Mouse (Mus musculus) liver, embryonic 13.5 days (tissue): ENCODE measurements around the gene Bcl2l11. TPM values are rescaled to one million over a fixed set of nuclear protein-coding genes. Genes with fewer than 3 reads are reported as not detected.

ENCODE experiments used
- ATAC-seq: fragments of 200-750 bp; cut with Nextera tagmentation; 2 replicates; pipeline ENCODE4 v1.8.0; 2017; ENCODE audit warnings: low read depth, mild to moderate bottlenecking, moderate number of reproducible peaks, moderate library complexity
- DNase-seq: peaks from one replicate; pipeline ENCODE4 v3.0.0; 2022
- H3K27ac ChIP-seq: fragments of 300-500 bp; sonication (generic); 2 replicates; pipeline ENCODE4 v1.5.1; 2015; ENCODE audit warnings: moderate library complexity, mild to moderate bottlenecking, inconsistent platforms
- H3K27me3 ChIP-seq: fragments of 300-500 bp; sonication (generic); 2 replicates; pipeline ENCODE4 v1.6.1; 2015; ENCODE audit warnings: mild to moderate bottlenecking, inconsistent platforms
- H3K36me3 ChIP-seq: fragments of 300-500 bp; sonication (generic); 2 replicates; pipeline ENCODE4 v1.6.1; 2015; ENCODE audit warnings: mild to moderate bottlenecking, inconsistent platforms
- H3K4me1 ChIP-seq: fragments of 300-500 bp; sonication (generic); replicated peaks from 2 replicates; pipeline ENCODE4 v1.6.1; 2015; ENCODE audit warnings: inconsistent platforms
- H3K4me2 ChIP-seq: fragments of 300-500 bp; sonication (generic); 2 replicates; pipeline ENCODE4 v1.6.1; 2015; ENCODE audit warnings: inconsistent platforms, mild to moderate bottlenecking, moderate library complexity
- H3K4me3 ChIP-seq: fragments of 300-500 bp; sonication (generic); replicated peaks from 2 replicates; pipeline ENCODE4 v1.5.1; 2015; ENCODE audit warnings: mild to moderate bottlenecking, inconsistent platforms
- H3K9ac ChIP-seq: fragments of 300-500 bp; sonication (generic); 2 replicates; pipeline ENCODE4 v1.6.1; 2015; ENCODE audit warnings: mild to moderate bottlenecking, inconsistent platforms
- H3K9me3 ChIP-seq: fragments of 300-500 bp; sonication (generic); replicated peaks from 2 replicates; pipeline ENCODE4 v1.6.1; 2016; ENCODE audit warnings: inconsistent platforms
- WGBS: fragments of 180-500 bp; shearing (Covaris S2); methylation state at CpG from one replicate; pipeline ENCODE4 v1.1.7; 2015; ENCODE audit not compliant: insufficient replicate concordance; 5-methylcytosine and 5-hydroxymethylcytosine counted together
- polyA plus RNA-seq: library from polyadenylated mRNA; unstranded; fragments of >200 nt; fragmentation: Nextera tagmentation; extraction: Ambion mirVana; gene quantifications from 2 replicates; pipeline ENCODE4 v1.2.1, GENCODE M21; 2015

Gene Bcl2l11
- polyA plus RNA-seq, 1 experiment from 2014 or later: 5.1 TPM

DNA sequence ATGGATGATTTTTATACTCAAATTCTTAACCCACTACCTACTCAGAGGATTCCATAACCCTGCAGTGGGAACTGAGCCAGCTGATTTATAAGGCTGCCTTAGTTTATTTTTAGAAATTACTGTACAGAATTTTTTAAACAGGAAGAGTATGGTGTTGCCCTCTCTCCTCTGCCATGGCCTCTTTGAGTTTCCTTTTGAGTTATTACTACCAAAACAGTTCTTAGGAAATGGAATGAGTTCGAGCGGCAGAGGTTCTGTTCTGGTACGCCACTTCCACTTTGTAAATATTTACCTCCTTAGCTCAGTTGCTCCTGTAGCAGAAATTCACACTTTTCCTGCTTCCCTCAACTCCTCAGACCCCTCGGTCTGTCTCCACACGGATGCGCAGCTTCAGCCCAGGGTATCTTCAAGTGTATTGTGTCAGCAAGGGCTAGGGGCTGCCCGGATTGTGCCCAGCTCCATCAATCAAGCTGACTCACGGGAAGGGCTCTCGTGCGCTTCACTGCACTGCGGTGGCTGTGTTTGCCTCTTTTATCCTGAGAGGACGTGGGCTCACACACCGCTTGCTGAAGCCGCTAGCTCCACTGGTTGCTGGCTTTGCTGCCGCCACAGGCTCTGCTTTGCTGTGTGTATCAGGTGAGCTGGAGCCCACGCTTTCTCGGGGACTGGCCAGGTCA lies 33.0 kb downstream of the Bcl2l11 start:
- 74% methylated on average over 17 of the region's 17 CpGs for WGBS
- H3K36me3 ChIP-seq: peaks cover 30% of the 10 kb centered on the region
- no peak overlapping the region for H3K9ac ChIP-seq
- no peaks in the 10 kb centered on the region for H3K9me3 ChIP-seq
- no peak overlapping the region for H3K27ac ChIP-seq
- DNase-seq (no peak), ATAC-seq (no peak)
- H3K4me1 ChIP-seq: peaks cover 57% of the 10 kb centered on the region
- no peak overlapping the region for H3K4me2 ChIP-seq
- H3K27me3 ChIP-seq: no peaks in the 10 kb centered on the region
- H3K4me3 ChIP-seq: no peak overlapping the region

GRCm38 (mm10) chr2:128159619-128160125 lies 33.8 kb downstream of the Bcl2l11 start:
- ATAC-seq: no peak
- no peak for DNase-seq
- peaks cover 28% of the 10 kb centered on the region for H3K36me3 ChIP-seq
- 63% methylated on average over 7 of the region's 7 CpGs for WGBS
- H3K4me2 ChIP-seq: no peak overlapping the region
- no peaks in the 10 kb centered on the region for H3K9me3 ChIP-seq
- H3K27me3 ChIP-seq: no peaks in the 10 kb centered on the region
- no peak overlapping the region for H3K9ac ChIP-seq
- H3K27ac ChIP-seq: no peak overlapping the region
- H3K4me1 ChIP-seq: peaks cover 49% of the 10 kb centered on the region
- no peak overlapping the region for H3K4me3 ChIP-seq

DNA sequence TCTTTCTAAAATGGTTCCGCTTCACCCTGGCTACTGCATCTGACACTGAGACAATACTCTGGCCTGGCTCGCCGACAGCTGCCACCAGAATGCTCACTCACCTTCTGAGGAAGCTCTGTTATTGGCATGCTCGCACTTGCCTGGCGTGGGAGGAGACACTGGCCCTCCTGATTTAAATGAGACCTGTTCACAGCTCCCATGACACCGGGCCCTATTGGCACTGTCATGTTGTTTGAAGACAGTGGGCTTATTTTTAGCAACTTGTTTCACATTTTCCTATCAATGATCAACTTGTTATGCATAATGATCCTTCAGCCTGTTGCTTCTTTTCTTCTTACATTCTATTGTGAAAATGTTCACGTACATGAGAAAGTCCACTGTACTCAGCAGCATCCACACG lies 37.3 kb downstream of the Bcl2l11 start:
- Histone ChIP-seq H3K27me3 (no peaks in the 10 kb centered on the region), H3K36me3 (peaks cover 22% of the 10 kb centered on the region), H3K4me1 (peaks cover 38% of the 10 kb centered on the region), H3K4me3 (no peak overlapping the region), H3K27ac (no peak overlapping the region), H3K4me2 (no peak overlapping the region), H3K9me3 (no peaks in the 10 kb centered on the region), H3K9ac (no peak overlapping the region)
- no peak for DNase-seq
- 75% methylated on average over 8 of the region's 8 CpGs for WGBS
- no peak for ATAC-seq

- Histone ChIP-seq H3K36me3 (0 out of 2 replicates have a peak, but pooled peaks cover 2% of the 10 kb centered on the region), H3K9ac (no peak overlapping the region), H3K4me3 (no peak overlapping the region), H3K27me3 (no peaks in the 10 kb centered on the region), H3K4me2 (peak overlapping the region; percentile 13; the same call in 1 of the 2 replicates), H3K27ac (peak overlapping the region; percentile 73), H3K9me3 (no peaks in the 10 kb centered on the region), H3K4me1 (peaks cover 39% of the 10 kb centered on the region)
- DNase-seq (peak; percentile 63), ATAC-seq (peak; percentile 90)
- 46% methylated on average over 13 of the region's 13 CpGs for WGBS
Observed at GRCm38 (mm10) chr2:128166623-128167423, 41.0 kb downstream of the Bcl2l11 start.

GRCm38 (mm10) chr2:128167930-128168329 lies 42.1 kb downstream of the Bcl2l11 start:
- 82% methylated on average over 12 of the region's 12 CpGs for WGBS
- H3K9ac ChIP-seq: no peak overlapping the region
- no peaks in the 10 kb centered on the region for H3K36me3 ChIP-seq
- DNase-seq (no peak), ATAC-seq (no peak)
- H3K27ac ChIP-seq: 0 out of 2 replicates have a peak overlapping the region, but pooled peaks have one; percentile 73
- H3K9me3 ChIP-seq: no peaks in the 10 kb centered on the region
- no peak overlapping the region for H3K4me3 ChIP-seq
- peaks cover 42% of the 10 kb centered on the region for H3K4me1 ChIP-seq
- H3K4me2 ChIP-seq: no peak overlapping the region
- no peaks in the 10 kb centered on the region for H3K27me3 ChIP-seq

GRCm38 (mm10) chr2:128169486-128169885 lies 43.6 kb downstream of the Bcl2l11 start:
- ATAC-seq (no peak), DNase-seq (no peak)
- Histone ChIP-seq H3K27me3 (no peaks in the 10 kb centered on the region), H3K27ac (no peak overlapping the region), H3K4me3 (no peak overlapping the region), H3K9ac (no peak overlapping the region), H3K4me2 (no peak overlapping the region), H3K4me1 (peaks cover 52% of the 10 kb centered on the region), H3K36me3 (no peaks in the 10 kb centered on the region), H3K9me3 (no peaks in the 10 kb centered on the region)
- 71% methylated on average over 5 of the region's 5 CpGs for WGBS

- 73% methylated on average over 11 of the region's 11 CpGs for WGBS
- peaks cover 53% of the 10 kb centered on the region for H3K4me1 ChIP-seq
Observed at GRCm38 (mm10) chr2:128169972-128170371, 44.1 kb downstream of the Bcl2l11 start.

GRCm38 (mm10) chr2:128170614-128171013 lies 44.8 kb downstream of the Bcl2l11 start:
- H3K9ac ChIP-seq: no peak overlapping the region
- DNase-seq: no peak
- peaks cover 60% of the 10 kb centered on the region for H3K4me1 ChIP-seq
- WGBS: 69% methylated on average over 3 of the region's 3 CpGs
- no peaks in the 10 kb centered on the region for H3K36me3 ChIP-seq
- H3K4me2 ChIP-seq: no peak overlapping the region
- H3K4me3 ChIP-seq: no peak overlapping the region
- H3K9me3 ChIP-seq: no peaks in the 10 kb centered on the region
- no peak for ATAC-seq
- no peak overlapping the region for H3K27ac ChIP-seq
- H3K27me3 ChIP-seq: no peaks in the 10 kb centered on the region

More at GRCm38 (mm10) chr2:128169972-128170371, 44.1 kb downstream of the Bcl2l11 start:
- H3K36me3 ChIP-seq: no peaks in the 10 kb centered on the region
- H3K4me3 ChIP-seq: no peak overlapping the region
- no peaks in the 10 kb centered on the region for H3K27me3 ChIP-seq
- H3K9ac ChIP-seq: no peak overlapping the region
- no peaks in the 10 kb centered on the region for H3K9me3 ChIP-seq
- DNase-seq (no peak), ATAC-seq (no peak)
- H3K27ac ChIP-seq: no peak overlapping the region
- H3K4me2 ChIP-seq: no peak overlapping the region

DNA sequence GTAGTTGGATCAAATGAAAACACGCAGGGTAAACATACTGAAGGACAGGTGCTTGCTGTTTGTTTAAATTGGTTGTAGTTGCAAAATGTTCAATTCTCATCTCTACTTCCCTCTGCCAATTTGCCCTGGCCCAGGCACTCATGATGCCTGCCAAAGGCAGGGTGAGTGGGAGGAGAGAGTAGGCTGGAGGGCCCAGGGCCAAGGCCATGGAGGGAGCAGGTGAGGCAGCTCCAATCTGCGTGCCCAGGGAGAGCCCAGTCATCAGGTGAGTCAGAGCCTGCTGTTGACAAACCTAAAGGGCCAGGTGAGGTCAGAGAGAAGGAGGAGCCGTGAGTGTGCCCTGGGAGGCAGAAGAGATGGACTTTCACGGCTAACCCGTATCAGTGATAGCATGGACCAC lies 46.4 kb downstream of the Bcl2l11 start:
- no peak for ATAC-seq
- H3K4me2 ChIP-seq: no peak overlapping the region
- H3K9me3 ChIP-seq: no peaks in the 10 kb centered on the region
- H3K4me3 ChIP-seq: no peak overlapping the region
- no peak overlapping the region for H3K27ac ChIP-seq
- H3K9ac ChIP-seq: no peak overlapping the region
- no peaks in the 10 kb centered on the region for H3K36me3 ChIP-seq
- peaks cover 55% of the 10 kb centered on the region for H3K4me1 ChIP-seq
- 81% methylated on average over 5 of the region's 5 CpGs for WGBS
- no peak for DNase-seq
- H3K27me3 ChIP-seq: no peaks in the 10 kb centered on the region

DNA sequence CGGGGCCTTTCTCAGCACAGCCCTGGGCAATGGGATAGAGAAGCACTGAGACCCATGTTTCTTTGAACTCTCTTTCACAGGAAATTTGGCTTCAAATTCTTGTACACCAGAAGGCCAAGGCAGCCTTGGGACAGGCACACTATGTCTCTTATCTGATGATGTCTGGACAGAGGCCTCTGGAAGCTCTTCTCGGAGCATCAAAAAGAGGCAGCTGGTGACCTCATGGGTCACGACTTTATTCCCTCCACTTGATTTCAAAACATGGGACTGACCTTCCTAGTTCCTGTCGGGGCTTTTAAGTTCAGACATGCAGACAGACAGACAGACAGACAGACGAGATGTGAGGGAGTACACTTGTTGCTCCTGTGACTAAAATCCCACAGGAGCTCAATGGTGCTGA lies 48.3 kb downstream of the Bcl2l11 start:
- H3K27me3 ChIP-seq: 0 out of 2 replicates have a peak, but pooled peaks cover 7% of the 10 kb centered on the region
- peak overlapping the region; percentile 45 for H3K27ac ChIP-seq
- H3K9ac ChIP-seq: no peak overlapping the region
- peaks cover 58% of the 10 kb centered on the region for H3K4me1 ChIP-seq
- H3K4me2 ChIP-seq: no peak overlapping the region
- no peak for DNase-seq
- peak; percentile 15; the same call in 1 of the 2 replicates for ATAC-seq
- no peaks in the 10 kb centered on the region for H3K9me3 ChIP-seq
- no peaks in the 10 kb centered on the region for H3K36me3 ChIP-seq
- H3K4me3 ChIP-seq: no peak overlapping the region
- WGBS: 49% methylated on average over 5 of the region's 5 CpGs

DNA sequence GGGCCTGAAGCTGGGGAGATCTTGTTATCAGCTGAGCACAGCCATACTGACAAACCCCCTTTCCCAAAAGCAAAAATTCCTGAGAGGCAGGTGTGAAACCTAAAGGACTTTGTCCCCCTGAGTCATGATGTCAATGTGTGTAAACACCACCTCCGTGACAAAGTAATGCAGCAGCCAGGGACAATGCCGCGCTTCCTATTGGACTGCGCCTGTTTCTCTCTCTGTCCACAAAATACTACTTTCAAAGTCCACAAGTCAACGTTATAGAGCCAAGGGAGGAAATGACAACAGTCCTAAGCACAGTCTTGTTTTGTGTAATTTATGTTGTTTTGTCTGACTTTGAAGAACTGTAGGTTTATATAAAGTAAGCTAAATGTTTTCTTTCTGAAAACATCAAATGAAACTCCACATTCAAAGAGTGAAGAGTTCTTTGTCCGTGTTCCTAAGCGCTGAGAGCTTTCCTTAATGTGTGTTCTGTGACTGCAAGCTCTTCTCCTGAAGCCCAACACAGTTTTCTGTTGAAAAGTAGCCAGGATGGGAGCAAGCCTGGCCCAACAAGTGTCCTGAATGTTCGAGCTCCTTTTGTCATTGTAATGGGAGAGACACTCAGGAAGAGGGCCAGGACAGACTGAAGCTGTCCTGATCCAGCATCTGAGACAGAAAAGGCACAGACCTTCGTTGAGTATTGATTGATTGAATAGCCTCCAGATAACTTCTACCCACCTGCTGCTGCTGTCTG lies 48.9 kb downstream of the Bcl2l11 start:
- H3K4me2 ChIP-seq: no peak overlapping the region
- peaks cover 59% of the 10 kb centered on the region for H3K4me1 ChIP-seq
- WGBS: 54% methylated on average over 9 of the region's 9 CpGs

More for the DNA sequence above, 48.9 kb downstream of the Bcl2l11 start:
- Histone ChIP-seq H3K9me3 (no peaks in the 10 kb centered on the region), H3K27ac (peak overlapping the region; percentile 69), H3K36me3 (no peaks in the 10 kb centered on the region), H3K4me3 (no peak overlapping the region), H3K27me3 (0 out of 2 replicates have a peak, but pooled peaks cover 7% of the 10 kb centered on the region), H3K9ac (no peak overlapping the region)
- DNase-seq: no peak
- ATAC-seq: peak; percentile 63
